Mouse (Mus musculus): ENCODE results near the gene Mettl7a3. TPM values are rescaled to one million over a fixed set of nuclear protein-coding genes. Genes with fewer than 3 reads are reported as not detected.
"Not testable (repeated sequence)": the region's sequence is repeated elsewhere in the genome, so short reads cannot be mapped to it uniquely, and the experiment has no call there.

Mettl7a3 gene
- total and polyA plus RNA-seq, 2 experiments from 2014 or later = not detected

- H3K4me3 ChIP-seq (ENCODE audit: low read depth, low read length); H3K4me2 ChIP-seq (ENCODE audit: low read depth, low read length, poor library complexity, severe bottlenecking); H3K27ac ChIP-seq (ENCODE audit: low read depth, low read length); H3K9ac ChIP-seq (replicated peaks; ENCODE audit: low read length, poor library complexity, severe bottlenecking); H3K4me1 ChIP-seq (ENCODE audit: insufficient read depth, low read length); H3K27me3 ChIP-seq (ENCODE audit: insufficient read depth, low read length); H3K36me3 ChIP-seq (ENCODE audit: insufficient read depth, low read length); ATAC-seq (ENCODE audit: low FRiP score); H3K9me3 ChIP-seq (ENCODE audit: low read length): not testable (repeated sequence)
- 44% methylated on average over 10 of the region's 10 CpGs for WGBS
- DNase-seq (ENCODE audit: low spot score) = peak; percentile 28
- TF ChIP-seq CTCF (IDR thresholded peaks at IDR 0.05) = peak; percentile 57
These were observed 3.1 kb downstream of the Mettl7a3 start for GRCm38 (mm10) chr15:100337847-100338246.

- not testable (repeated sequence) for DNase-seq (ENCODE audit: low spot score); H3K4me2 ChIP-seq (ENCODE audit: low read depth, low read length, poor library complexity, severe bottlenecking); H3K9me3 ChIP-seq (ENCODE audit: low read length); H3K9ac ChIP-seq (replicated peaks; ENCODE audit: low read length, poor library complexity, severe bottlenecking); H3K27me3 ChIP-seq (ENCODE audit: insufficient read depth, low read length); H3K27ac ChIP-seq (ENCODE audit: low read depth, low read length); ATAC-seq (ENCODE audit: low FRiP score); H3K36me3 ChIP-seq (ENCODE audit: insufficient read depth, low read length); H3K4me3 ChIP-seq (ENCODE audit: low read depth, low read length); H3K4me1 ChIP-seq (ENCODE audit: insufficient read depth, low read length)
- 72% methylated on average over 4 of the region's 5 CpGs for WGBS
These were observed 6.7 kb downstream of the Mettl7a3 start for GRCm38 (mm10) chr15:100341314-100341980.

GRCm38 (mm10) chr15:100345484-100345883 is 10.8 kb downstream of the Mettl7a3 start:
- Histone ChIP-seq H3K9ac (replicated peaks; ENCODE audit: low read length, poor library complexity, severe bottlenecking) (no peak overlapping the region), H3K4me3 (ENCODE audit: low read depth, low read length) (no peak overlapping the region), H3K27ac (ENCODE audit: low read depth, low read length) (no peak overlapping the region), H3K36me3 (ENCODE audit: insufficient read depth, low read length) (no peaks in the 10 kb centered on the region), H3K4me2 (ENCODE audit: low read depth, low read length, poor library complexity, severe bottlenecking) (no peak overlapping the region), H3K9me3 (ENCODE audit: low read length) (no peaks in the 10 kb centered on the region), H3K4me1 (ENCODE audit: insufficient read depth, low read length) (no peaks in the 10 kb centered on the region), H3K27me3 (ENCODE audit: insufficient read depth, low read length) (no peaks in the 10 kb centered on the region)
- ATAC-seq (ENCODE audit: low FRiP score) (no peak), DNase-seq (ENCODE audit: low spot score) (no peak)
- no peak for TF ChIP-seq CTCF (IDR thresholded peaks at IDR 0.05)

GRCm38 (mm10) chr15:100346761-100347160 is 12.0 kb downstream of the Mettl7a3 start:
- ATAC-seq (ENCODE audit: low FRiP score) (no peak), DNase-seq (ENCODE audit: low spot score) (no peak)
- no peak overlapping the region for H3K9ac ChIP-seq (replicated peaks; ENCODE audit: low read length, poor library complexity, severe bottlenecking)
- no peaks in the 10 kb centered on the region for H3K27me3 ChIP-seq (ENCODE audit: insufficient read depth, low read length)
- H3K9me3 ChIP-seq (ENCODE audit: low read length) = no peaks in the 10 kb centered on the region
- H3K4me1 ChIP-seq (ENCODE audit: insufficient read depth, low read length) = no peaks in the 10 kb centered on the region
- TF ChIP-seq CTCF (IDR thresholded peaks at IDR 0.05) = no peak
- no peak overlapping the region for H3K27ac ChIP-seq (ENCODE audit: low read depth, low read length)
- no peak overlapping the region for H3K4me3 ChIP-seq (ENCODE audit: low read depth, low read length)
- H3K4me2 ChIP-seq (ENCODE audit: low read depth, low read length, poor library complexity, severe bottlenecking) = no peak overlapping the region
- WGBS = 71% methylated on average over 14 of the region's 14 CpGs
- H3K36me3 ChIP-seq (ENCODE audit: insufficient read depth, low read length) = no peaks in the 10 kb centered on the region

- TF ChIP-seq CTCF (IDR thresholded peaks at IDR 0.05) = no peak
- DNase-seq (ENCODE audit: low spot score) (no peak), ATAC-seq (ENCODE audit: low FRiP score) (no peak)
- 46% methylated on average over 2 of the region's 2 CpGs for WGBS
- Histone ChIP-seq H3K4me2 (ENCODE audit: low read depth, low read length, poor library complexity, severe bottlenecking) (no peak overlapping the region), H3K27me3 (ENCODE audit: insufficient read depth, low read length) (no peaks in the 10 kb centered on the region), H3K9ac (replicated peaks; ENCODE audit: low read length, poor library complexity, severe bottlenecking) (no peak overlapping the region), H3K27ac (ENCODE audit: low read depth, low read length) (no peak overlapping the region), H3K9me3 (ENCODE audit: low read length) (no peaks in the 10 kb centered on the region), H3K4me1 (ENCODE audit: insufficient read depth, low read length) (no peaks in the 10 kb centered on the region), H3K4me3 (ENCODE audit: low read depth, low read length) (no peak overlapping the region), H3K36me3 (ENCODE audit: insufficient read depth, low read length) (no peaks in the 10 kb centered on the region)
These were observed 14.8 kb downstream of the Mettl7a3 start for GRCm38 (mm10) chr15:100349496-100349895.

GRCm38 (mm10) chr15:100351501-100352060 is 16.9 kb downstream of the Mettl7a3 start:
- no peaks in the 10 kb centered on the region for H3K4me1 ChIP-seq (ENCODE audit: insufficient read depth, low read length)
- ATAC-seq (ENCODE audit: low FRiP score) (no peak), DNase-seq (ENCODE audit: low spot score) (no peak)
- H3K9ac ChIP-seq (replicated peaks; ENCODE audit: low read length, poor library complexity, severe bottlenecking) = no peak overlapping the region
- TF ChIP-seq CTCF (IDR thresholded peaks at IDR 0.05) = no peak
- no peaks in the 10 kb centered on the region for H3K36me3 ChIP-seq (ENCODE audit: insufficient read depth, low read length)
- H3K27ac ChIP-seq (ENCODE audit: low read depth, low read length) = no peak overlapping the region
- H3K9me3 ChIP-seq (ENCODE audit: low read length) = no peaks in the 10 kb centered on the region
- no peak overlapping the region for H3K4me2 ChIP-seq (ENCODE audit: low read depth, low read length, poor library complexity, severe bottlenecking)
- H3K27me3 ChIP-seq (ENCODE audit: insufficient read depth, low read length) = no peaks in the 10 kb centered on the region
- H3K4me3 ChIP-seq (ENCODE audit: low read depth, low read length) = no peak overlapping the region
- WGBS = 79% methylated on average over 6 of the region's 6 CpGs

Measured in midbrain, postnatal 0 days (tissue).